Mouse (Mus musculus) T-helper 1 cell (primary cell): ENCODE measurements around the gene Pex16.
"Not testable (repeated sequence)": the region's sequence is repeated elsewhere in the genome, so short reads cannot be mapped to it uniquely, and the experiment has no call there.

Experiments
- in situ Hi-C: fragments of 300-600 bp; cut with MboI, MseI; formaldehyde crosslinking; loops from one replicate; pipeline ENCODE4 v1.15.1; 2025; ENCODE audit warnings: high pct_unique_total_duplicates

The Pex16 gene

DNA sequence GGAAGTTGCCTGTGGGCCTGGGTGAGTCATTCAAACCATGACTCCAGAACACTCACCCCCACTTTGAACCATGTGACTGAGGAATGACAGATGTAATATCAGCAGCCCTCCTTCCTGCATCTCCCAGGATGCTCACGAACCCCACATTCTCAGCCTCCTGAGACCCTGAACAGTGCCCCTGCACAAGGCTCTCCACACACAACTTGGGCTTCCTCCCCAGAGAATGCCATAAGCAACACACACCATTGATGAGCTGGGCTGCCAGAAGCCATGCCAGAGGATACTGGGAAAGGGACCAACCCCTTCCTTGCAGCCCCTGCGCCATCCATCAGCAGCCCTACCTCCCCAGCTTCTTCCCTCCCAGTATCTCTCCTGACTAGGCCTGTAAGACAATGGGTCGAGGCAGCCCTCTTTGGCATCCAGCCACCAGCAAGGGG lies 13.6 kb downstream of the Pex16 start:
- in situ Hi-C loops: no loop called here

DNA sequence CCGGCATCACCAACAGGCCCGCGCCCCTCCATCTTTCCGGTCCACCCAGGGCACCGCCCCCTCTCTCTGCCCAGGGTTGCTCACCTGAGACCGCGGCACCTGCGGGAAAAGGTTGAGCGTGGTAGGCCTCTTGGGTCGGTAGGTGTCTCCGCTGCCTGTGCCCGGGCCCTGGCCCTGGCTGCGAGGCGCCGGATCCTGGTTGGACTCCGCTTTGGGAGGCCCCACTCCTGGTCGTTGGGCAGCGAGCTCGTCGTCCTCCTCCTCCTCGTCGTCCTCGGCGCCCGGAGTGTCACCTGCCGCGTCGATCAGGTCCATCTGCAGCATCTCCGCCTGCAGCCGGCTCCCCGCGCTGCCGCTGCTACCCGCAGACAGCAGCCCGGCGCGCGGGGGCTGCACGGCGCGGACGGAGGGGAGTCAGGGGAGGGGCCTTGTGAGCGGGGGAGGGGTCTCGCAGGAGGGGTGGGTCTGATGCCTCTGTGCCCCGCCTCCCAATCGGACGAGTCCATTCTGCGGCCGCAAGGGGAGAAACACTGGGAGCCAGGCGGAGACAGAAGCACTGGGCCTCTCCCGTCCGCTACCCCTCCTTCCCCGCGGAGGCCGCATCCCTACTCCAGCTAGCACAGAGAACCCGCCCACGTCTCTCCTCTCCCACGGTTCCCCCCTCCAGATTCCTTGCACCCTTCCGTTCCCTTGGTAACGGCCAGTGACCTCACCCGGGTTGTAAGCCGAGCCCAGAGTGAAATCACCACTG lies 14.6 kb downstream of the Pex16 start:
- in situ Hi-C loops: no loop called here

DNA sequence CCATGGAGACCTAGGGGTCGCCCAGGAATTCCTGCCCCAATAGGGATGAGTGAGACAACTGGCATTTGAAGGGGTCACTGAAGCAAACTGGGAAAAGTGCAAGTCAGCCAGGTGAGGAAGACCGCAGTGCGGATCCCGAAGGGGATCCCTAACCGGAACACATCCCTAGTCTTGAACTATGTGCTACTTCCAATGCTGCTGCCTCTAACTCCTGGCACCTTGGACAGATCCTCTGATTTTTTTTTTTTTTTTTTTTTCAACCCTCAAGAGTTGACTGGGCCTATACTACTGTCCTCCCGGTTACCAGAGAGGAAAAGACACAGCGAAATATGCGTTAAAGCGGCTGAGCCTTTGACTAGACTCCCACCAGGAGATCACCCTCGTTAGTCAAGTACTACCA lies 15.2 kb downstream of the Pex16 start:
- in situ Hi-C loops: no loop called here

DNA sequence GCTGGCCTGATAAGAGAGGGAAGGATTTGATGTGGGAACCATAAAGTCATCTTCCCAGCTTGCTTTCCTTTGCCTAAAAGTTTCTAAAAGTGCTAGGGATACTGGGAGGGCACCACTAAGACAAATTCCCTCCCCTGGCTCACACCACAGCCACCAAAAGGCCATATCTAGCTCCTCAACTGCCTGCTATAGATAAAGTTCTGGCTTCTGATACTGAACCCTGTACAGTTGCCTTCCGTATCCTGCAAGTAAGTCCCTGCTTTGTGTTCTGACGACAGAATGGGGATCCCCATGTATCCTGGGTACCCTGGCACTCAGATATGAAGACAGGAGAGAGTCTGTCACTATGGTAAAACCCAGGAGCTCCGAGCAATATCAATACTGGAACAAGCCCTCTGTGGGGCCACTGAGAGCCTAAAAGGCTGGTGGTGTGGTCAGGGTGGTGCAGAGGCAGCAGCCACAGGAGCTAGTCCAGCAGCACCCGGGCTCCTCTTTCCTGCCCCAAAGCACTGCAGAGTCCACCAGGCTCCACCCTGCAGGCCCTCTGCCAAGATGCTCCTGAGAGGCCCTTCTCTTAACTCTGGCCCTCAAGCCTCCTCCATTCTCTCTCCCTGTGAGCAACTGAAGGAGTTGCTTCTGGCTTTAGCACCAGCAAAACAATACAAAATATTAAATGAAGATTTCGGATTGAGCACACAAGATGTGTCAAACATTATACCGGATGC lies 15.9 kb downstream of the Pex16 start:
- in situ Hi-C loops: no loop called here

DNA sequence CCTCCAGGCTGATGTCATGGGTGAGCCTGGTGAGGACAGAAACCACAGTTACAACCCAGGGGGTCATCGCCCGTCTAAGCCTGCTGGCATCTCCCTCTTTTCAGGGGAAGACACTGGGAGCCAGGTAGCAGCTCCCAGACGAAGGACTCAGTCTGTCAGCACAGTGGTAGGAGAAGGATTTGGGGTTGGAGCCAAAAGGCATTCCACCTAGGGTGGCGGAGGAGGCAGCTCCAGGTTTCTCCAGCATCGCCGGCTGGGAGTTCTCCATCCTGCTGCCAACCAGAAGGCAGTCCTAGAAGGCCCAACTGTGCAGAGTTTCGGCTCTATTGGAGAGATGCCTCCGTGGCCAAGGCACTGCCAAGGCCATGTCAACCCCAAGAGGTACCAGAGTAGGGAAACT lies 16.6 kb downstream of the Pex16 start:
- in situ Hi-C loops: no loop called here

DNA sequence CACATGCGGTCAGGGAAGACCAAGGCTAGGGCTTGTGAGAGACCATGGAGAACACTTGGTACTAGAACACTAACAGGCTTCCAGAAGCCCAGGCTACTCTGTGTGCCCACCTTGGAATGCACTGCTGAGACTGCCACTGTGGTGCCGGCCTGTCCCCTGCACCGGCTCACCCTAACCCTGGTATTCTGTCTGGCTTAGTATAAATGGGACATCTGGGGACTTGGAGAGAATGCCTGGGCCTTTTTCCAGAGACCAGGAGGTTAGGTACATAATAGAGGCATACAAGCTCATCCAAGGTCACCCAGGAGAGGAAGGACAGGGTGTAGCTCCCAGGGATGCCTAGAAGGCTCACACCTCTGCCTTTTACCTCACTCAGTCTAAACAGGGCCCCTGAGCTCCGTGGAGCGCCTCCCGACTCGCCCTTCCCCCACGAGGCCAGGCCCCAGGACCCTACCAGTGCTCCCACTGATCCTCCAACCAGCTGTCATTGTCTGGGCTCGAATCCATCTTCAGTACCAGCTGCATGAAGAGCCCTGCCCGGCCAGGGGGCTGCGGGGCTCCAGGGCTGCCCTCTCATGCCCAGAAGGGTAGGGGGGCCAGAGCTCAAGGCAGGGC lies 17.3 kb downstream of the Pex16 start:
- in situ Hi-C loops: no loop called here

DNA sequence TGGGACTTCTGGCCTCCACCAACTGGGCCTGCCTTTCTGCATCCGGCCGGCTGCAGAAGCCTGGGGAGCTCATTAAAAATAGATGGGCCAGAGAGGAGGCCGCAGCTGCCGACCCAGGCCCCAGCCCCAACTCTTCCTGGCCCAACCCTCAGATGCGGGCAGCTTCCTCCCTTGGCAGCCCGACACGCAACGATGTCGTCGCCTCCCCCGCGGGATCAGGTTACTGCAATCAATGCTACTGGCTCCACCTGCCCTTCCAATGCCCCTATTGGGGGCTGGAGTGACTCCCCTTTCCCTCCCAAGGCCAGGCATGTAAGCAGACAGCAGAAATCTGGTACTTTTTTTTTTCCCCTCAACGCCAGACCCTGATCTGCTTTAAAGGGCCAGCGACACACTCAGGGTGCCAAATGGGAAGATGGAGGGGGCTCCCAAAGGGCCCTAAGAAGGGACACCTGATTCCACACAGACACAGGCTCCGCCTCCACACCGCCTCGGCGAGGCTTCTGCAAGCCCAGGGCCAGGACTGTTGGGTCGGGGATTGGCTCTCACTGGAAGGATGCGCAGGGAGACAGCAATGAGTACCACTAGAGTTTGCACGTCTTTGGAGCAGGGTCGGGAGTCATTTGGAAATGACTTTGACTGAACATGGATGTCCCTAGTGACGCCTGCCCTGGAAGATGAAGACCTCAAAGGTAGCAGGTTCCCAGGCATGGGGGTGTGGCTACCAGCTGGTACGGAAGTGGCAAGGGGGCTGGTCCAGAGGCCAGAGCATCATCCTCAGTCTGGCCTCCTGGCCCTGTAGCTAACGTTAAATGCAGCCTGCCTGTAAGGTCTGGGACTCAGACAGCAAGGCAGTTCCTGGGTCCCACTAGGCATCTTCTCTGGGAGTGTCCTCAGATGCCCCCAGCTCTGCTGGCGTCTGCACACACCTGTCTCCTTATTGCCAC lies 18.1 kb downstream of the Pex16 start:
- in situ Hi-C loops: no loop called here

DNA sequence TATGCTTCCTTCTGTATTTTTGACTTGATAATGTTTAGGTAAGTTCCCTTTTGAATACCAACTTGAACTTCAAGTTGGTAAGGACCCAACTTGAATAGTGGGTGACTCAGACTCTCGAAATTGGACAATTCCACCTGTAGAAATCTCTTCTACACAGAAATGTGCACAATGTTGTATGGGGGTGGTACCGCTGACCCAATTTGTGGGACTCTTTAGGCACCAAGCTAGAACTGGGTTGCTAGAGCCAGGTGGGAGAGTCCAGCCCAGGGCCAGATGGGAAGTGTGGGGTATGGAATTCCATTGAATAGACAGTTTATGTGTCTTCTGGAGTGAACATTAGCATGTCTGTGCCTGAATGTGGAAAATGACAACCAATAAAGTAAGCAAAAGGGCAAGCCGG lies 21.1 kb downstream of the Pex16 start:
- in situ Hi-C loops: no loop called here

DNA sequence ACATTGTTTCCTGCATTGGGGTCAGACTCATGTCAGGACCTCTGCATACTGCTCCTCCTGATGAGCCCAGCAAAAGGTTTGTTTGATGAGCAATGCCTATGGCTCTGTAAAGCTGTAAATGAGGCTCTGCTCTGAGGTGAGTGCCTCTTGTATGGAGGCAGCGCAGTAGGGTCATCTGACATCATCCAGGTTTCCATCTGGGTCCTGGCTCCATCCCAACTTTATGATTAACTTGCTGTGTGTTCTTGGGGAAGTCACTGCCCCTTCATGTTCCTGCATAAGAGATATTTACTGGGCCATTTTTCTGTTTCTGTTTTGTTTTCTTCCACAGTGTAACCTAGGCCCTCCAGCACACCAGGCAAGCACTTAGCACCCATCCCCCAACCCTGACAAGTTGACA lies 23.0 kb downstream of the Pex16 start:
- in situ Hi-C loops: no loop called here

DNA sequence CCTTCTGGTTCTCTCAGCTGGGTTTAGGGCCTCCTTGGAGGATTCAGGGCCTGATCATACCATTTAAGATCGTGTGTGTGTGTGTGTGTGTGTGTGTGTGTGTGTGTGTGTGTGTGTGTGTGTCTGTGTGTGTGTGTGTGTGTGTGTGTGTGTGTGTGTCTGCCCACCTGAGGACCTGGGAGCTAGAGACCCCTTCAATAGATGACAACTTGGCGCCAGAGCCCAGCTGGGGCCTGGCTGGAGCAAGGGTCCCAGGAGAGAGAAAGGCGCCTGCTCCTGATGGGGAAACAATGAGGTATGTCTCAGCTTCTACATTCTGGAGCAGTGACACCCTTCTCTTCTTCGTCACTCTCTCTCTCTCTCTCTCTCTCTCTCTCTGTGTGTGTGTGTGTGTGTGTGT lies 25.4 kb downstream of the Pex16 start:
- in situ Hi-C loops: not testable (repeated sequence)

DNA sequence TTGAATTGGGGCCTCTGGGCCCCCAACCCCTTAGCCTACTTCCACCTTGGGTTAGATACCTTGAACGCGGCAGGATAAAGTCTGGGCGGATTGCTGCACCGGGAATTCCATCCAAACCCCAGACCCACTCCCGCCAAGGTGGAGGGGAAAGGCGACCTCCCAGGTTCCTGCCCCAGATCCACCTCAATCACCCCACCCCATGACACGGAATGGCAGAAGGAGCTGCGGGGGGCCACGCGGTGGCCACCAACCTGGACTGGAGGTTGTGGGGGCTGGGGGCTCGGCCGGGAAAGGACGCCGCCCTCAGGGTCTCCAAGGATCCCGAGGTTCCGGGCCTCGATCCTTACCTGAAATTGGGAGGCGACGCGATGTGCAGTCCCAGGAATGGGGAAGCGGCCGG lies 26.2 kb downstream of the Pex16 start:
- in situ Hi-C loops: no loop called here

DNA sequence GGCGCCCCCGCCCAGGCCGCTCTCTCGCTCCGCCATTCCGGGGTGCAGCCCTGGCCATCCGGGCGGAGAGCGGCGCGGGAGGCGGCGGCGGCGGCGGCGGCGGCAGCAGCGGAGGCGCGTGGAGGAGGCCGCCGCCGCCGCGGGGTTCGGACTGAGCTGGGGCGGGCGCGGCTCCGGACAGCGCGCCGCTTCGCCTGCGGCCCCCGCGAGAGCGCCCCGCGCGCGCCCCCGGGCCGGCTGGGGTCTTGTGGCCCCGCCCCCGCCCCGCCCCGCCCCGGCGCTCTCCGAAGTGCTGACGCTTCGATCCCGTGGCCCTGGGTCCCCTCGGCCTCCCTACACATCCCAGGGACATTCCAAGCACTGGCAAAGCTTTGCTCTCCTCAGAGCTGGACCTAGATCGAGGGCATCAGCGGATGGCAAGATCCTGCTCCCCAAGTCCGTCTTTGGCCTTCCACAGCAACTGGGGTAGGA lies 26.6 kb downstream of the Pex16 start, which contains the start of gene Mapk8ip1:
Mapk8ip1 (minus strand) TSS at position 173 of the 471 bp plus-strand sequence.
- in situ Hi-C loops: no loop called here

DNA sequence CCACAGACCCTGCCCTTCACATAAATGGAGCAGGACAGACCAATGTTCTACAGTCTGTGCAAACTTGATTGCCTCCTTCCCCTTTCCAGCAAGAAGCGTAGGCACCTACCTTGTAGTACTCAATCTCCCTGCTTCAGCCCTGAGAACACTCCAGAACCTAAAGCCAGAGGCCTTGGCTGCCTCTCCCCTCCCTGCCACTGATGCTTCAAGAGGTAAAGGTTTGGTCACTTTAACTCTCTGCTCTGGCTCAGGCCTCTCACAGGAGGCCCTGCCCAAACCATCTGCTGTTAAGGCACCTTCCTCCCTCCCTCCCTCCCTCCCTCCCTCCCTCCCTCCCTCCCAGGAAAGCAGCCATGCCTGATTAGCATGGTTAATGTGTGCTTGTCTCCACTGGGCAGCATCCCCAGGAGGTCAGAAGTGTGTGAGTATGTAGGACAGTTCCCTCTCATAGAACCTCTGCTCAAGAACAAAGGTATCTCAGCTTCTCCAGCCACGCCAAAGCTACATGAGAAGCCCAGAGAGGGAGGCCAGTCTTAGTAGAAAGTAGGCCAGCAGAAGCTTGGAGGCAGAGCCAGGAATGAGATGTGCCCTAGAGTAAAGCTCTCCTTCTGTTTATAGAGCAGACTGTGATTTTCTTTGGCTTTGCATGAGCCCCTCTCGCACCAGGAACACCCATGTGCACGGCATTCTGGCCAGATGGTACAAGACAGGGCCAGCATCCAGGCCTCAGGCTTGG lies 28.3 kb downstream of the Pex16 start:
- in situ Hi-C loops: no loop called here

DNA sequence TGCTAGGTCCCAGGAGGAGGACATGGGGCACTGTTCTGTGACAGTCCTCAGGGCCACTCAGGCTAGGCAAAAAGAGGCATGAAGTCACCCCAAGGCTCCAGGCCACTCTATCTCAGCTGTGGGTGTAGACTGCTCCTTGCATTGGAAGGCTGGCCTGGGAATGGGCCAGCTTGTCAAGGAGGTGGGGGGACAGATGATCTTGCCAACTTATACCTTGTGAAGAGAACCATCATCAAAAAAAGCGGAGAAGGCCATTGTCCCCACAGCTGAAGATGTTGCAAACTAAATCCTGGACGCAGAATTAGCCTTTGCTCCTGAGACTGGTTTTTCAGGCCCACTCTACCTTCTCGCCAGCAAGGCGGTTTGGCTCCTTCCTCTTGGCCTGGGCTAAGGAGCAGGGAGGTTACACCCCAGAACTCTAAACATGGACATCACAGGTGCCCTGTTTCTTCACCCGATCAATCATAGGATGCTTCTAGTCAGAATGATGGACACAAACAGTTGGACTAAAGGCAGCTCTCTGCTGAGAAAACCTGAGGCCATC lies 29.4 kb downstream of the Pex16 start:
- in situ Hi-C loops: no loop called here

DNA sequence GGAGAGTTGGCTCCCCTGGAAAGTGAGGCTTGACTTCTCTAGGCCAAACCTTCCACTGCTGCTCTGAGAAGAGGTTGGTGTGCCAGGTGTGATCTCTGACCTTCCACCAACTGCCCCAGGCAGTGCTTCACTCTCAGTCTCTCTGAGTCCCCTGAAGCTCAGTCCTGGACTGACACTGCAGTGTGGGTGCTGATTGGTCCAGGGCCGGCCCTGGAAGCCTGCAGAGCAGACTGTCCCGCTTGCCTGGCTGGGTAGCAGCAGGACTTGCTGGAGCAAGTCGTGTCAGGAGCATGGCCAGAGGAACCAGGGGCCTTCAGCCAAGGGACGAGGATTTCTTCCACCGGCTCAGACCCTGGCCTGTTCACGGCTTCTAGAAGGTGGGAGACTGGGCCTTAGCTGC lies 30.3 kb downstream of the Pex16 start:
- in situ Hi-C loops: no loop called here

DNA sequence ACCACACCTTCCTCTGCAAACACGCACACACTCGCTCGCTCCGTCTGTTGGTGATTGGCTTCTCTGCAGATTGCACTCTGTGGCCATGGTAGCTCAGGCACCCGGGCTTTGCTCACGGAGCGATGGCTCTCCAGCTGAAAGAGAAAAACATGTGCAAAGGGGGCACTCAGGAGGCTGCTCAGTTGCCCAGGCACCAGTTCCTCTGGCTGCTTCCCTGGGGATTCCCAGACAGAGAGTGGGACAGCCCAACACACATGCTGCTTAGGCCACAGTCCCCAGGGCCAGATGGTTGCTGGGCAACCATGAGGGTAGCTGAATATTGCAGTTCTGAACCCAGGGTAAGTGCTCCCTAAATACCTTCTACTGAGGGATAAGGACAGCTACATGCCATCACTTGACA lies 31.2 kb downstream of the Pex16 start:
- in situ Hi-C loops: no loop called here

DNA sequence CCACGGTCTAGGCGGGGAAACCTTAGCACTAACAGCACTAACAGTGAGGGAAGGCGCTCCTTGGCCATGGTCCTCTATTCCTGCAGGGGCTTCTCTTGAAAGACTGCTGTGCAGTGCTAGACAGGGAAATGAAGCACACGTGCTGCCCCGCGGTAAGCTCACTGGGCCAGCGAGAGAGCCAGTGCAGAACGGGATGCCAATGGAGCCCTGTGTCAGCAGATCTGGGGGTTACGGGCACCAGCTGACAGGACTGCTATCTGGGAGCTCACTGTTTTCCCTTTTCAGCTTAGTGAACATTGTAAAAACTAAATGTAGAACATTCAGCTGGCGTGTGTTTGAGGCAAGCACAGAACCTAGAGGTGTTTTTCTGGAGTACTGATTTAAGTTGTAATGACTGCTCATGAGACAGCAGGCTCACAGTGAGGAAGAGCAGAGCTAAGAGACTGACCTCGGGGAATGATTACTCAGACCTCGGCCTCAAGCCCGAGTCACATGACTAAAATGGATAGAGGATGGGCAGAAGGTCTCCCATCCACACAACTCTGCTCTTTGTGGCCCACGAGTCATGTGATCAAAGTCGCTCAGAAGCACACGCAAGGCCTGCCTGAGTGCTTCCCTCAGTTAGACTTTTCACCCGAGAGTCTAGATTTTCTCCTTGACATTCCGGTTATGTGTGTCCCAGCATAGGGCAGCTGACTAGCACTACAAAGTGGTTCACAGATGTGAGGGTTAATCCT lies 34.0 kb downstream of the Pex16 start:
- in situ Hi-C loops: no loop called here

DNA sequence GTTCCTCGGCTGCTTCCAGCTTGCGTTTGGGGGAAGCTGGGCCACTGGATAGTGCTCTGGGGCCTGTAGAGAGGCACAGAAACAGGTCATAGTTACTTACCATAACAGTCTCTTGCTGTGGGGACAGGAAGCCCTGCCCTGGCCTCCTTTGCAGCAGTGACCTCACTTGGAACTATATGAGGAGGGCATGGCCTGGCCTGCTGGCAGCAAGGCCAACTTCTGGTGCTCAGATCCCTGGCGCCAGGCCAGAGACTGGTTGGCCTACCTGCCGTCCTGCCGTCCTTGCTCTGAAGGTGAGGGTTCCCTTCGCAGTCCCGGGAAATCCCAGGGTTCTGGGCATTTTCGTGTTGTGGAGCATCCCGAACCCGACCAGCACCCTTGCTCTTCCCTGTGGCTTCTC lies 37.2 kb downstream of the Pex16 start:
- in situ Hi-C loops: no loop called here

DNA sequence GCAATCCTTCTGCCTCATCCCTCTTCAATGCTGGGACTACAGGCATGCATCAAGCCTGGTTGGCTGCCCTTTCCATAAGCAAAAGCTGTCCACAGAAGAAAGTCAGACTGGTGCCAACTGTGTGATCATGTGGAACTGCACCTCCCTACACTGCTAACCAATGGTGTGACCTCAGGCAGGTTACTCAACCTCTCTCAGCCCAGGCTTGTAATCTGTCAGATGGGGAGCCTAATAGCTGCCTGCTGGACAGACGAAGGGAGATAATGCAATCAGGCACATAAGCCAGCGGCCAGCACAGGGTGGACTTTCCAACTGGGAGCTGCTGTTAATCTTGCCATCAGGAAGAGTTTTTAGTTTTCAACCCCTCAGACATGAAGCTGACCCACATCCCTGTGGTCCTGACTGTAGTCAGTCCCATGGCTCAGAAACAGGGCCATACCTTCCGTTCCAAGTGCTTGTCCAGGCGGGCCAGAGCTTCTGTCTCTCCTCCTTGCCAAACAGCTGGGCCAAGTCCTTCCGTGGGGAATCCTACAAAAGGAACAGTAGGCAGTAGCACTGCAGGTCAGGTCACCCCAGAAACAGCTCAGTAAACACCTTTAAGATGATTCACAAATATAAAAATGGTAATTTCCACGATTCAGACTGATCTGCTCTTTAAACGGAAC lies 47.4 kb downstream of the Pex16 start:
- in situ Hi-C loops: no loop called here
